Mouse (Mus musculus) right cerebral cortex, postnatal 4 days (tissue): ENCODE results near the gene Mdk.

Experiments
- DNase-seq: peaks from one replicate; pipeline ENCODE4 v3.0.0-alpha.2; 2022

Mdk gene

GRCm38 (mm10) chr2:91958049-91958448, 26.0 kb upstream of the Mdk start:
- DNase-seq: no peak

- DNase-seq: peak; percentile 65
Measured at GRCm38 (mm10) chr2:91957096-91957495, 25.0 kb upstream of the Mdk start.

GRCm38 (mm10) chr2:91955875-91956274, 23.8 kb upstream of the Mdk start:
- no peak for DNase-seq

- no peak for DNase-seq
Measured at GRCm38 (mm10) chr2:91955121-91955591, 23.1 kb upstream of the Mdk start.

GRCm38 (mm10) chr2:91953825-91954224, 21.7 kb upstream of the Mdk start:
- no peak for DNase-seq

GRCm38 (mm10) chr2:91950275-91951085, 18.4 kb upstream of the Mdk start:
- no peak for DNase-seq

GRCm38 (mm10) chr2:91949411-91950274, 17.5 kb upstream of the Mdk start:
- DNase-seq: no peak

GRCm38 (mm10) chr2:91948792-91949241, 16.7 kb upstream of the Mdk start:
- no peak for DNase-seq

GRCm38 (mm10) chr2:91948151-91948509, 16.0 kb upstream of the Mdk start:
- no peak for DNase-seq

- DNase-seq: no peak
Measured at GRCm38 (mm10) chr2:91947397-91948150, 15.5 kb upstream of the Mdk start.

- DNase-seq: no peak
Measured at GRCm38 (mm10) chr2:91946836-91947235, 14.7 kb upstream of the Mdk start.

- no peak for DNase-seq
Measured at GRCm38 (mm10) chr2:91945483-91945882, 13.4 kb upstream of the Mdk start, which contains the start of gene Gm9821. Gm9821 (plus strand) TSS chr2:91945703.

- DNase-seq: peak; percentile 90
Measured at GRCm38 (mm10) chr2:91944170-91944950, 12.3 kb upstream of the Mdk start.

GRCm38 (mm10) chr2:91942356-91942755, 10.3 kb upstream of the Mdk start:
- no peak for DNase-seq

GRCm38 (mm10) chr2:91939303-91939935, 7.3 kb upstream of the Mdk start:
- no peak for DNase-seq

GRCm38 (mm10) chr2:91936154-91936553, 4.1 kb upstream of the Mdk start:
- DNase-seq: no peak

GRCm38 (mm10) chr2:91934826-91935525, 2.9 kb upstream of the Mdk start:
- DNase-seq: peak; percentile 3

GRCm38 (mm10) chr2:91934016-91934415, 1.9 kb upstream of the Mdk start:
- DNase-seq: peak; percentile 2

- peak; percentile 23 for DNase-seq
Measured at GRCm38 (mm10) chr2:91933471-91933870, 1.4 kb upstream of the Mdk start.

GRCm38 (mm10) chr2:91932737-91933350, 747 bp upstream of the Mdk start:
- DNase-seq: peak; percentile 4
